Mouse (Mus musculus) right cerebral cortex, adult 18-20 months (tissue): ENCODE results near the gene Mapk1ip1.
A peak's percentile ranks its signal among the peaks of the same experiment; 100 is the strongest.

Experiments used
- DNase-seq: peaks from one replicate; pipeline ENCODE4 v3.0.0; 2022; ENCODE audit warnings: mixed read lengths

The Mapk1ip1 gene

GRCm38 (mm10) chr7:138835028-138835427 lies 11.0 kb downstream of the Mapk1ip1 start:
- DNase-seq: no peak

- peak; percentile 60 for DNase-seq
Measured at GRCm38 (mm10) chr7:138827812-138828211, 18.3 kb downstream of the Mapk1ip1 start.

GRCm38 (mm10) chr7:138824995-138825756 lies 20.9 kb downstream of the Mapk1ip1 start:
- no peak for DNase-seq

GRCm38 (mm10) chr7:138824423-138824822 lies 21.6 kb downstream of the Mapk1ip1 start:
- no peak for DNase-seq

GRCm38 (mm10) chr7:138818314-138818713 lies 27.8 kb downstream of the Mapk1ip1 start:
- DNase-seq: no peak

GRCm38 (mm10) chr7:138813213-138813875 lies 32.7 kb downstream of the Mapk1ip1 start:
- DNase-seq: no peak

- no peak for DNase-seq
Measured at GRCm38 (mm10) chr7:138807146-138807545, 38.9 kb downstream of the Mapk1ip1 start.

- DNase-seq: no peak
Measured at GRCm38 (mm10) chr7:138803386-138803785, 42.7 kb downstream of the Mapk1ip1 start.

GRCm38 (mm10) chr7:138788109-138788508 lies 58.0 kb downstream of the Mapk1ip1 start:
- peak; percentile 50 for DNase-seq
